Mouse (Mus musculus): ENCODE measurements around the gene Bckdha.

- TF ChIP-seq POLR2A (IDR thresholded peaks at IDR 0.05; ENCODE audit: borderline replicate concordance, insufficient read depth, low read length) (no peak), CTCF (IDR thresholded peaks at IDR 0.05; ENCODE audit: borderline replicate concordance, insufficient read depth, low read depth, low read length) (no peak)
These were observed 21.7 kb downstream of the Bckdha start for GRCm38 (mm10) chr7:25637099-25637498.
